Comparison of ENCODE assay signal across 8 mouse cellular contexts in genomic region chr5:144875892-144876291, GRCm38 (mm10).
DNase-seq lines count a peak whose midpoint lies in the region; ATAC-seq and TF ChIP-seq lines count a peak whose summit lies in the region.

No protein-coding gene starts in this region.

- intact Hi-C loops in left cerebral cortex, postnatal 14 days (cut with DNase I) = loop anchor here (5.0 kb wide), 1 partner anchor 111 kb away; no protein-coding TSS in a partner anchor

- peak; percentile 95 for TF ChIP-seq CTCF in brain, embryonic 14.5 days (IDR thresholded peaks at IDR 0.05; ENCODE audit: borderline replicate concordance, extremely low read depth, insufficient read depth, insufficient read length)
- TF ChIP-seq CTCF in hindbrain, postnatal 0 days (IDR thresholded peaks at IDR 0.05; ENCODE audit: low read depth) = peak; percentile 99

- H3K4me2 ChIP-seq in heart, embryonic 11.5 days = no peak overlapping the region
- H3K4me2 ChIP-seq in hindbrain, postnatal 0 days (ENCODE audit: low read depth, low read length) = no peak overlapping the region

- 5% methylated on average over 13 of the region's 13 CpGs for WGBS in heart, embryonic 11.5 days (ENCODE audit: insufficient replicate concordance)
- 12% methylated on average over 13 of the region's 13 CpGs for whole genome bisulfite sequencing in hindbrain, postnatal 0 days

- no peak overlapping the region for H3K4me3 ChIP-seq in heart, embryonic 11.5 days (ENCODE audit: low read depth, low read length)
- no peak overlapping the region for H3K4me3 ChIP-seq in hindbrain, postnatal 0 days (ENCODE audit: low read length)

- peak; percentile 93 for DNase-seq in heart, adult 11 months
- peak; percentile 73 for DNase-seq in brain, embryonic 14.5 days (ENCODE audit: low read depth)
- DNase-seq in fibroblast of lung, adult 2 months (ENCODE audit: low read depth) = peak; percentile 14
- peak; percentile 87 for DNase-seq in hindbrain, postnatal 0 days (ENCODE audit: low spot score)
- DNase-seq in left cerebral cortex, postnatal 14 days (ENCODE audit: low spot score in 2 of 2) = peak; percentile 79 to 80
- peak; percentile 73 for DNase-seq in mesoderm, embryonic 11.5 days (ENCODE audit: low read depth, low spot score)
- peak; percentile 78 for DNase-seq in right cerebral cortex, postnatal 14 days

- no peaks in the 10 kb centered on the region for H3K9me3 ChIP-seq in heart, embryonic 11.5 days (replicated peaks; ENCODE audit: control insufficient read depth, low read length)
- no peaks in the 10 kb centered on the region for H3K9me3 ChIP-seq in hindbrain, postnatal 0 days (ENCODE audit: low read length)

- TF ChIP-seq POLR2A in brain, embryonic 14.5 days (IDR thresholded peaks at IDR 0.05; ENCODE audit: borderline replicate concordance, extremely low read depth, insufficient read depth, insufficient read length, poor library complexity, severe bottlenecking) = no peak

- H3K4me1 ChIP-seq in heart, embryonic 11.5 days (ENCODE audit: control insufficient read depth, insufficient read depth, low read length) = peaks cover 9% of the 10 kb centered on the region; the same call in 1 of the 2 replicates
- H3K4me1 ChIP-seq in hindbrain, postnatal 0 days (ENCODE audit: insufficient read depth, low read length) = no peaks in the 10 kb centered on the region

- no peak for ATAC-seq in heart, embryonic 11.5 days (replicated peaks; ENCODE audit: insufficient number of reproducible peaks, low FRiP score, low TSS enrichment)
- ATAC-seq in hindbrain, postnatal 0 days = 0 out of 2 replicates have a peak, but pooled peaks have one; percentile 30

- peaks cover 11% of the 10 kb centered on the region for H3K36me3 ChIP-seq in heart, embryonic 11.5 days (ENCODE audit: control insufficient read depth, insufficient read depth, low read length)
- peaks cover 31% of the 10 kb centered on the region for H3K36me3 ChIP-seq in hindbrain, postnatal 0 days (ENCODE audit: insufficient read depth, low read length)

- H3K27me3 ChIP-seq in heart, embryonic 11.5 days (ENCODE audit: control insufficient read depth, insufficient read depth, low read length) = no peaks in the 10 kb centered on the region
- no peaks in the 10 kb centered on the region for H3K27me3 ChIP-seq in hindbrain, postnatal 0 days (ENCODE audit: insufficient read depth, low read length)

- no peak overlapping the region for H3K9ac ChIP-seq in heart, embryonic 11.5 days (ENCODE audit: low read depth, low read length)
- H3K9ac ChIP-seq in hindbrain, postnatal 0 days (replicated peaks; ENCODE audit: low read length) = no peak overlapping the region

- no peak overlapping the region for H3K27ac ChIP-seq in heart, embryonic 11.5 days (ENCODE audit: low read depth, low read length)
- H3K27ac ChIP-seq in hindbrain, postnatal 0 days = no peak overlapping the region

Comparison
In these comparisons a context has a peak if more than half of its experiments do, and no peak if none do; other contexts are left out.
1. DNase-seq: peak in every context shown above with its lines; median percentile 93 in heart, adult 11 months; 87 in hindbrain, postnatal 0 days; 80 in left cerebral cortex, postnatal 14 days; 78 in right cerebral cortex, postnatal 14 days; 73 in brain, embryonic 14.5 days; 73 in mesoderm, embryonic 11.5 days; 14 in fibroblast of lung, adult 2 months.